Mouse (Mus musculus) CH12.LX (cell line): ENCODE data around the gene Cend1.

Experiments used
- CHD1 ChIP-seq: IDR thresholded peaks from 2 replicates; pipeline ENCODE4 v1.6.1; 2012; ENCODE audit warnings: low read depth, low read length, improper control_type of control experiment, inconsistent platforms
- CTCF ChIP-seq, 2 experiments: IDR thresholded peaks in 1 of 2; conservative IDR thresholded peaks in 1 of 2; 2 replicates each; pipeline ENCODE4 v1.5.1; 2011 to 2012; ENCODE audit warnings: low read depth in 2 of 2, low read length in 2 of 2, improper control_type of control experiment in 1 of 2, inconsistent platforms in 1 of 2, mild to moderate bottlenecking in 1 of 2, moderate library complexity in 1 of 2
- EP300 ChIP-seq: IDR thresholded peaks from 2 replicates; pipeline ENCODE4 v1.6.1; 2011; ENCODE audit warnings: low read length, improper control_type of control experiment
- KAT2A ChIP-seq: IDR thresholded peaks from 2 replicates; pipeline ENCODE4 v1.6.1; 2012; ENCODE audit warnings: low read length, improper control_type of control experiment, inconsistent platforms; ENCODE audit not compliant: insufficient replicate concordance
- MAFK ChIP-seq: IDR thresholded peaks from 2 replicates; pipeline ENCODE4 v1.6.1; 2011; ENCODE audit warnings: low read length, improper control_type of control experiment; ENCODE audit not compliant: insufficient replicate concordance
- MAZ ChIP-seq: IDR thresholded peaks from 2 replicates; pipeline ENCODE4 v1.6.1; 2012; ENCODE audit warnings: low read depth, mild to moderate bottlenecking, inconsistent platforms, low read length, improper control_type of control experiment, moderate library complexity
- POLR2A ChIP-seq: IDR thresholded peaks from 2 replicates; pipeline ENCODE4 v1.6.1; 2011; ENCODE audit warnings: low read depth, mild to moderate bottlenecking, improper control_type of control experiment, low read length
- POLR2AphosphoS2 ChIP-seq: IDR thresholded peaks from 2 replicates; pipeline ENCODE4 v1.6.1; 2011; ENCODE audit warnings: low read depth, low read length, improper control_type of control experiment
- SIN3A ChIP-seq: IDR thresholded peaks from 2 replicates; pipeline ENCODE4 v1.6.1; 2012; ENCODE audit warnings: low read length, improper control_type of control experiment, inconsistent platforms
- TCF12 ChIP-seq: IDR thresholded peaks from 2 replicates; pipeline ENCODE4 v1.6.1; 2014; ENCODE audit warnings: low read depth, mild to moderate bottlenecking, inconsistent platforms, low read length, improper control_type of control experiment
- UBTF ChIP-seq: IDR thresholded peaks from 2 replicates; pipeline ENCODE4 v1.6.1; 2012; ENCODE audit warnings: low read depth, mild to moderate bottlenecking, inconsistent platforms, low read length, improper control_type of control experiment, moderate library complexity

DNA sequence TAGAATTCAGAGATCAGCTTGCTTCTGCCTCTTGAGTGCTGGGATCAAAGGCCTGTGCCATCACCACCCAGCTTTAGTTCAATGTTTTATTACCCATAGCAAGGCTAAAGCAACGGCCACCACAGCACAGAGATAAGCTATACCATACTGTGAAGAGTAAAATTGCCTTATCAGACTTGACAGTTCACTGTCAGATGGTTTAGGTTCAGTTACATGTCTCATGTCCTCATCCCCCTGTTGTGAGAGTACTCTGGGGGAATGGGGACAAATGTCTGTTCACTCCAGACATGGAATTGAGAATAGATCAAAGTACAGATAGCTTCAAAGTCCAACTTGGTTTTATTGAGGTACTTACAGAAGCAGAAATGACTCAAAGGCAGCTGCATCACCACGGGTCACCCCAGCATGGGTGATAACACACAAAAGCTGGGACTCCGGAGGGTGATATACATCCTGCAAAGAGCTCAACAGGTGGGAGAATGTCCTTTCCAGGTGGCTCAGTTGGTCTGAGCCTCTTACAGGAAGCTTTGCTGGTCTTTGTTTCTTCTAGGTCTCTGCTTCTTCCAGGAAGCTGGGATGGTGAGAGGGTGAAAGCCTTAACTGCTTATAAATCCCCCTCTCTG, 40.7 kb downstream of the Cend1 start:
- TF ChIP-seq CTCF (conservative IDR thresholded peaks at IDR 0.05 in 1 of 2, IDR thresholded peaks at IDR 0.05 in 1 of 2; ENCODE audit: low read depth in 2 of 2, low read length in 2 of 2): no peak
- no peak for TF ChIP-seq EP300
- no peak for TF ChIP-seq KAT2A
- no peak for TF ChIP-seq MAZ
- no peak for TF ChIP-seq POLR2A
- no peak for TF ChIP-seq MAFK
- no peak for TF ChIP-seq TCF12
- TF ChIP-seq SIN3A: no peak
- no peak for TF ChIP-seq CHD1
- TF ChIP-seq UBTF: no peak
- no peak for TF ChIP-seq POLR2AphosphoS2
